Mouse (Mus musculus) lung, embryonic 14.5 days (tissue): ENCODE measurements around the gene Mea1. TPM values are rescaled to one million over a fixed set of nuclear protein-coding genes. Genes with fewer than 3 reads are reported as not detected.

ENCODE experiments used
- ATAC-seq: fragments of 200-750 bp; cut with Nextera tagmentation; 2 replicates; pipeline ENCODE4 v1.8.0; 2017; ENCODE audit warnings: mild to moderate bottlenecking, moderate TSS enrichment, moderate library complexity; ENCODE audit not compliant: insufficient read depth
- DNase-seq: peaks from one replicate; pipeline ENCODE4 v3.0.0-alpha.2; 2015
- H3K27ac ChIP-seq: fragments of 300-500 bp; sonication (generic); 2 replicates; pipeline ENCODE4 v1.5.1; 2014; ENCODE audit warnings: low read depth, mild to moderate bottlenecking, moderate library complexity
- H3K27me3 ChIP-seq: fragments of 300-500 bp; sonication (generic); 2 replicates; pipeline ENCODE4 v1.6.1; 2014; ENCODE audit warnings: low read length, control low read depth; ENCODE audit not compliant: insufficient read depth
- H3K36me3 ChIP-seq: fragments of 300-500 bp; sonication (generic); 2 replicates; pipeline ENCODE4 v1.6.1; 2014; ENCODE audit warnings: control low read depth; ENCODE audit not compliant: insufficient read depth
- H3K4me1 ChIP-seq: fragments of 300-500 bp; sonication (generic); 2 replicates; pipeline ENCODE4 v1.6.1; 2014; ENCODE audit warnings: antibody characterized with exemption, control low read depth; ENCODE audit not compliant: insufficient read depth
- H3K4me2 ChIP-seq: fragments of 300-500 bp; sonication (generic); 2 replicates; pipeline ENCODE4 v1.6.1; 2014; ENCODE audit warnings: mild to moderate bottlenecking
- H3K4me3 ChIP-seq: fragments of 300-500 bp; sonication (generic); 2 replicates; pipeline ENCODE4 v1.5.1; 2014; ENCODE audit warnings: low read depth, low read length
- H3K9ac ChIP-seq: fragments of 300-500 bp; sonication (generic); 2 replicates; pipeline ENCODE4 v1.6.1; 2014
- H3K9me3 ChIP-seq: fragments of 300-500 bp; sonication (generic); 2 replicates; pipeline ENCODE4 v1.6.1; 2016; ENCODE audit warnings: low read depth, low read length, control low read depth
- CTCF ChIP-seq: IDR thresholded peaks from 2 replicates; pipeline ENCODE4 v1.5.1; 2016; ENCODE audit warnings: antibody characterized with exemption, low read depth
- WGBS: fragments of 180-500 bp; shearing (Covaris S2); extraction: QIAGEN DNeasy Blood & Tissue Kit; methylation state at CpG from one replicate; pipeline ENCODE4 v1.1.7; 2014; 5-methylcytosine and 5-hydroxymethylcytosine counted together
- polyA plus RNA-seq: library from polyadenylated mRNA; unstranded; fragments of >200 nt; fragmentation: Nextera tagmentation; extraction: Ambion mirVana; gene quantifications from 2 replicates; pipeline ENCODE4 v1.2.1, GENCODE M21; 2014

Gene Mea1
- polyA plus RNA-seq, 1 experiment from 2014 or later, result 131 TPM

- no peaks in the 10 kb centered on the region for H3K27me3 ChIP-seq
- DNase-seq (no peak), ATAC-seq (no peak)
- H3K9ac ChIP-seq, result peak overlapping the region; percentile 89
- peaks cover 55% of the 10 kb centered on the region for H3K36me3 ChIP-seq
- peak overlapping the region; percentile 75 for H3K4me3 ChIP-seq
- H3K4me1 ChIP-seq, result peaks cover 12% of the 10 kb centered on the region
- H3K4me2 ChIP-seq, result peak overlapping the region; percentile 88
- 65% methylated on average over 17 of the region's 17 CpGs for WGBS
- TF ChIP-seq CTCF, result no peak
- peak overlapping the region; percentile 98 for H3K27ac ChIP-seq
- no peaks in the 10 kb centered on the region for H3K9me3 ChIP-seq
Measured at GRCm38 (mm10) chr17:46651292-46651691, 27.3 kb upstream of the Mea1 start.

DNA sequence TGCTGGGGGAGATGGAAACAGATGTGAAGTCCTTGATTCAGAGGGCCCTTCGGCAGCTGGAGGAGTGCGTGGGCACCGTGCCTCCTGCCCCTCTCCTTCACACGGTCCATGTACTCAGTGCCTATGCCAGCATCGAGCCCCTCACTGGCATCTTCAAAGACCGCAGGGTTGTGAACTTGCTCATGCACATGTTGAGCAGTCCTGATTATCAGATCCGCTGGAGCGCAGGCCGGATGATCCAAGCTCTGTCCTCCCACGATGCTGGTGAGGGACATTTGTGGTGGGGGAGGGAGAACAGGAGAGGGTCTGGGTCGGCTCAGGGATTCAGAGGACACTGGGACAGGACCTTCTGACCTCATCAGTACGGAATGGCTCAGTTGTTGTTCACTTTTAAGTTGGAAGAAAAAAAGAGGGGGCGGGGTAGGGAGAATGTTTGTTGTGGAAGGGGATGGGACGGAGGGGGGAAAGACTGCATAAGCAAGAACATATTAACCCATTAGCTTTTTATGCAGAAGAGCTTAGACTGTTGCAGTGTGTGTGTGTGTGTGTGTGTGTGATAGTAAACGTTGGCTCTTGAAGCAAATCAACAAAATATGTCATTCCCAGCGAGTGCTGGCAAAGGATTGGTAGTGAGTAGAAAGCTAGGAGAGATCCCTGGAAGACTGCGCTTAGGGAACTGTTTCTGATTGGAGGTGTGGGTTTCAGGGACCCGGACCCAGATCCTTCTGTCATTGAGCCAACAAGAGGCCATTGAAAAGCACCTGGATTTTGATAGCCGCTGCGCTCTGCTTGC lies 26.6 kb upstream of the Mea1 start:
- peak overlapping the region; percentile 89 for H3K9ac ChIP-seq
- no peak overlapping the region; the same call in 1 of the 2 replicates for H3K27ac ChIP-seq
- DNase-seq (no peak), ATAC-seq (no peak)
- 60% methylated on average over 20 of the region's 20 CpGs for WGBS
- peak overlapping the region; percentile 88 for H3K4me2 ChIP-seq
- H3K4me3 ChIP-seq, result peak overlapping the region; percentile 75
- peaks cover 8% of the 10 kb centered on the region for H3K4me1 ChIP-seq
- H3K27me3 ChIP-seq, result no peaks in the 10 kb centered on the region
- no peaks in the 10 kb centered on the region for H3K9me3 ChIP-seq
- TF ChIP-seq CTCF, result no peak
- peaks cover 61% of the 10 kb centered on the region for H3K36me3 ChIP-seq

GRCm38 (mm10) chr17:46656054-46656453 lies 22.5 kb upstream of the Mea1 start:
- Histone ChIP-seq H3K36me3 (peaks cover 87% of the 10 kb centered on the region), H3K9me3 (no peaks in the 10 kb centered on the region), H3K4me1 (peaks cover 7% of the 10 kb centered on the region), H3K27ac (no peak overlapping the region), H3K9ac (no peak overlapping the region), H3K27me3 (no peaks in the 10 kb centered on the region), H3K4me2 (no peak overlapping the region), H3K4me3 (no peak overlapping the region)
- ATAC-seq, result no peak
- no peak for TF ChIP-seq CTCF
- 60% methylated on average over 6 of the region's 6 CpGs for WGBS
- DNase-seq, result no peak

DNA sequence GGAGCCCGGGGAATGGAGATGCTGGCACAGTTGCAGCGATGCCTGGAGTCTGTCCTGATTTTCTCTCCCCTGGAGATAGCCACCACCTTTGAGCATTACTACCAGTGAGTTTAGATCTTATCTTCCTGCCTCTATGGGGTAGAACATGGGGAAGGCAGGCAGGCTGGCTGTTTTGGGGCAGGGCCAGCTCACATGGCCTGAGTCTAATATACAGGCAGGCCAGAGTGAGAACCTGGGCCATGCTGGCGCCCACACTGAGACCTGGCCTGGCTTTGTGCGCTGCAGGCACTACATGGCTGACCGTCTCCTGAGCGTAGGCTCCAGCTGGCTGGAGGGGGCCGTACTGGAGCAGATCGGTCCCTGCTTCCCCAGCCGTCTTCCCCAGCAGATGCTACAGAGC lies 17.2 kb upstream of the Mea1 start:
- Histone ChIP-seq H3K9me3 (no peaks in the 10 kb centered on the region), H3K27me3 (no peaks in the 10 kb centered on the region), H3K27ac (no peak overlapping the region), H3K4me2 (no peak overlapping the region), H3K9ac (no peak overlapping the region), H3K36me3 (peaks cover 93% of the 10 kb centered on the region), H3K4me1 (no peaks in the 10 kb centered on the region), H3K4me3 (no peak overlapping the region)
- no peak for ATAC-seq
- DNase-seq, result no peak
- WGBS, result 91% methylated on average over 9 of the region's 9 CpGs
- no peak for TF ChIP-seq CTCF

- H3K27ac ChIP-seq, result no peak overlapping the region
- no peak for DNase-seq
- no peak overlapping the region for H3K4me2 ChIP-seq
- no peaks in the 10 kb centered on the region for H3K27me3 ChIP-seq
- 90% methylated on average over 12 of the region's 12 CpGs for WGBS
- TF ChIP-seq CTCF, result no peak
- no peaks in the 10 kb centered on the region for H3K9me3 ChIP-seq
- peaks cover 93% of the 10 kb centered on the region for H3K36me3 ChIP-seq
- ATAC-seq, result no peak
- H3K9ac ChIP-seq, result no peak overlapping the region
- H3K4me1 ChIP-seq, result no peaks in the 10 kb centered on the region
- H3K4me3 ChIP-seq, result no peak overlapping the region
Measured at GRCm38 (mm10) chr17:46661981-46662380, 16.6 kb upstream of the Mea1 start.

- H3K27me3 ChIP-seq, result no peaks in the 10 kb centered on the region
- no peaks in the 10 kb centered on the region for H3K4me1 ChIP-seq
- WGBS, result 78% methylated on average over 5 of the region's 5 CpGs
- H3K36me3 ChIP-seq, result peaks cover 91% of the 10 kb centered on the region
- H3K4me3 ChIP-seq, result no peak overlapping the region
- no peak overlapping the region for H3K27ac ChIP-seq
- DNase-seq, result no peak
- TF ChIP-seq CTCF, result no peak
- no peaks in the 10 kb centered on the region for H3K9me3 ChIP-seq
- no peak for ATAC-seq
- no peak overlapping the region for H3K9ac ChIP-seq
- H3K4me2 ChIP-seq, result no peak overlapping the region
Measured at GRCm38 (mm10) chr17:46662730-46663129, 15.9 kb upstream of the Mea1 start.

- Histone ChIP-seq H3K4me1 (no peaks in the 10 kb centered on the region), H3K27ac (no peak overlapping the region), H3K4me3 (no peak overlapping the region), H3K9me3 (no peaks in the 10 kb centered on the region), H3K9ac (no peak overlapping the region), H3K36me3 (peaks cover 74% of the 10 kb centered on the region), H3K27me3 (no peaks in the 10 kb centered on the region), H3K4me2 (no peak overlapping the region)
- ATAC-seq, result no peak
- no peak for DNase-seq
- WGBS, result 82% methylated on average over 16 of the region's 16 CpGs
- TF ChIP-seq CTCF, result no peak
Measured at GRCm38 (mm10) chr17:46667712-46668111, 10.9 kb upstream of the Mea1 start.
